Mouse (Mus musculus): Measurements from ENCODE around the gene Rabgap1l. TPM values are rescaled to one million over a fixed set of nuclear protein-coding genes. Genes with fewer than 3 reads are reported as not detected.

The Rabgap1l gene
- polyA plus RNA-seq, 1 experiment from 2014 or later = 25.4 TPM

GRCm38 (mm10) chr1:160755359-160755758 lies 37.7 kb downstream of the Rabgap1l start:
- no peak overlapping the region for H3K27ac ChIP-seq
- no peaks in the 10 kb centered on the region for H3K79me2 ChIP-seq (ENCODE audit: inconsistent target)
- H3K4me3 ChIP-seq (ENCODE audit: inconsistent target) = no peak overlapping the region
- H3K36me3 ChIP-seq (ENCODE audit: inconsistent target) = no peaks in the 10 kb centered on the region

- no peak overlapping the region for H3K27ac ChIP-seq
- H3K36me3 ChIP-seq (ENCODE audit: inconsistent target) = no peaks in the 10 kb centered on the region
- H3K79me2 ChIP-seq (ENCODE audit: inconsistent target) = no peaks in the 10 kb centered on the region
- no peak overlapping the region for H3K4me3 ChIP-seq (ENCODE audit: inconsistent target)
- WGBS (ENCODE audit: missing documents) = 100% methylated on average over 2 of the region's 2 CpGs
Observed at GRCm38 (mm10) chr1:160750629-160751028, 42.4 kb downstream of the Rabgap1l start.

DNA sequence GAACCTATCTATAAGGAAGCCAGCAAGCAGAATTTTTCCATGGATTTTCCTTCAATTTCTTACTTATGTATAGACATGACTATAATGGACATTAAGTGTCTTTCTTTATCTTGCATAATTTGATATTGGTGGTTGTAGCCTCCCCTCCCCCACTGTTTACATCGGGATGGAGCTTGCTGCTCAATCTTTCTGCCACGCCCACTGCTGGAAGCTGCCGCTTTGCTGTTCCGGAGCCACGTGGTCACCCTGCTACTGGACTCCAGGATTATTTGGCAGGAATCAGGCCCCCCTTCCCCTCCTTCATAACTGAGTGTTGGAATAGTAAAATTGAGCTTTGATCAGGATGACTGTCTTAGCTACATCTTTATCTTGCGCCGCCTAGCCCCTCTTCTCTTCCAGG lies 46.2 kb downstream of the Rabgap1l start:
- H3K79me2 ChIP-seq (ENCODE audit: inconsistent target) = no peaks in the 10 kb centered on the region
- no peak overlapping the region for H3K27ac ChIP-seq
- 84% methylated on average over 7 of the region's 7 CpGs for WGBS (ENCODE audit: missing documents)
- no peak overlapping the region for H3K4me3 ChIP-seq (ENCODE audit: inconsistent target)
- no peaks in the 10 kb centered on the region for H3K36me3 ChIP-seq (ENCODE audit: inconsistent target)

- Histone ChIP-seq H3K4me3 (ENCODE audit: inconsistent target) (no peak overlapping the region), H3K36me3 (ENCODE audit: inconsistent target) (no peaks in the 10 kb centered on the region), H3K27ac (no peak overlapping the region), H3K79me2 (ENCODE audit: inconsistent target) (no peaks in the 10 kb centered on the region)
- 74% methylated on average over 5 of the region's 7 CpGs for WGBS (ENCODE audit: missing documents)
Observed at GRCm38 (mm10) chr1:160745238-160745930, 47.6 kb downstream of the Rabgap1l start.

DNA sequence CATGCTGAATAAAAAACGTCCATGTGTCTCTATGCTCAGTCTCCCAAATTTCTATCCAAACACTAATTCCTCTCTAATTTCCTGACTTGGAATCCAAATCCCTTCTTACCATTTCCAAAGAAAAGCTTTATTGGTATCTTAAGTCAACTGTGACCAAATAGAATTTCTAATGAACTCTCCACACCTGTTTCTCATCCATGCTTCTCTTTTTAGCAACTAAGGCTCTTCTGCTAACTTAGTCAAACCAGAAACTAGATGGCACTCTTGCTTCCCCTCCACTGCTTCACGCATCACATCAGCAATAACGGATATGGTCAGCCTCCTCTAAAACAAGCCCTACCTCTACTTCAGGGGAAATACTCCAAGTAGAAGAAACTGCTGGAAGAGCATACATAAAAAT lies 49.0 kb downstream of the Rabgap1l start:
- H3K4me3 ChIP-seq (ENCODE audit: inconsistent target) = no peak overlapping the region
- 53% methylated on average over 3 of the region's 3 CpGs for whole genome bisulfite sequencing (ENCODE audit: missing documents)
- no peaks in the 10 kb centered on the region for H3K79me2 ChIP-seq (ENCODE audit: inconsistent target)
- H3K36me3 ChIP-seq (ENCODE audit: inconsistent target) = no peaks in the 10 kb centered on the region
- no peak overlapping the region for H3K27ac ChIP-seq

DNA sequence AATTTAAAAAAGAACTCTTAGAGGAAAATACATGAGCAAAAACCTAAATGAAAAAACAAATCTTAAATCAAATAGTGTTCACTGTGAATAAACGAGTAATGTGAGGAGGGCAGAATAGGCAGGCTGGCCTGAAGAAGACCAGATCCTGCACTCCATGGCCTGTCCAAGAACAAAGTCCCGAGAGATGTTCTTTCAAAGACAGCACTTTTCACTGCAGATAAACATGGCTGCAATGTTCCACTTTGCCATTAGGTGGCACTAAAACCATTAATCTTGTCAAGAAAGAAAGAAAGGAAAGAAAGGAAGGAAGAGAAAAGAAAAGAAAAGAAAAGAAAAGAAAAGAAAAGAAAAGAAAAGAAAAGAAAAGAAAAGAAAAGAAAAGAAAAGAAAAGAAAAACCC lies 49.8 kb downstream of the Rabgap1l start:
- H3K36me3 ChIP-seq (ENCODE audit: inconsistent target) = no peaks in the 10 kb centered on the region
- no peaks in the 10 kb centered on the region for H3K79me2 ChIP-seq (ENCODE audit: inconsistent target)
- WGBS (ENCODE audit: missing documents) = 15% methylated on average over 2 of the region's 2 CpGs
- no peak overlapping the region for H3K4me3 ChIP-seq (ENCODE audit: inconsistent target)
- no peak overlapping the region for H3K27ac ChIP-seq

DNA sequence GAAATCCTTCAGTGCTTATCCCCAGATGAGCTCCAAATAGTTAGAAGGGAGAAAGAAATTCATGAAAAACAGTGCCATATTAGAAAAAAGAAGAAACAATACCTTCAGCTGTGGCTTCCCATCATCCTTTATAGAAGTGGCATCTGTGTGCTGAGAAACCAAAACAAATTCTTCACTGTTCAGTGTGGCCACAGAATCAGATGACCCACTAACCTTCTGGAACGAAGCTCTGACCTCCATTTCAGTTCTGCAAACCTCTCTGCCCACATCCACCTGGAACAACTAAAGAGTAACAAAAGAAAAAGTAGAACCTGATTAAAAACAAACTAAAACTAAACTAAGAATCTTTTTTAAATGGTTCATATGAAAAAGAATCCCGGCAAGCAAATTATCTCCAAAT lies 52.4 kb downstream of the Rabgap1l start:
- Histone ChIP-seq H3K4me3 (ENCODE audit: inconsistent target) (no peak overlapping the region), H3K27ac (no peak overlapping the region), H3K36me3 (ENCODE audit: inconsistent target) (no peaks in the 10 kb centered on the region), H3K79me2 (ENCODE audit: inconsistent target) (no peaks in the 10 kb centered on the region)
- WGBS (ENCODE audit: missing documents) = 73% methylated on average over 2 of the region's 2 CpGs

GRCm38 (mm10) chr1:160734743-160735142 lies 58.3 kb downstream of the Rabgap1l start:
- no peak overlapping the region for H3K4me3 ChIP-seq (ENCODE audit: inconsistent target)
- 91% methylated on average over 2 of the region's 2 CpGs for WGBS (ENCODE audit: missing documents)
- no peaks in the 10 kb centered on the region for H3K79me2 ChIP-seq (ENCODE audit: inconsistent target)
- H3K36me3 ChIP-seq (ENCODE audit: inconsistent target) = no peaks in the 10 kb centered on the region
- H3K27ac ChIP-seq = no peak overlapping the region

DNA sequence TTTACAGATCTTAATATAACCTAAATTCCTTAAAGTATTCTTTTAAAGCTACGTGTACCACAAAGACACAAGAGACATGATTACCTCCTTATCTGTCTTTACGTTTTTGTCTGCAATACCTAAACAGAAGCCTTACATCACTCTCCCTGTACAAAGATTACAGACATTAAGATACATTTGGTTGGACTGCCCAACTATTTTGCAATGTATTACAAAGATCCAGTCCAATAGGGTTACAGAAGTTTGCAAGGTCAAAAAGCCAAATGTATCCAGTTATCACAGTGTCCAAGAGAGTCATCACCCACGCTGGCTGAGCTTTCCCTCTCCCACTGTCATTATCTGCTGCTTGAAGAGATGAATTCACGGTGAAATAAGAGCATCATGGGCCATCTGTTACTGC lies 63.1 kb downstream of the Rabgap1l start:
- H3K36me3 ChIP-seq (ENCODE audit: inconsistent target) = no peaks in the 10 kb centered on the region
- 99% methylated on average over 4 of the region's 4 CpGs for WGBS (ENCODE audit: missing documents)
- no peak overlapping the region for H3K27ac ChIP-seq
- H3K79me2 ChIP-seq (ENCODE audit: inconsistent target) = no peaks in the 10 kb centered on the region
- H3K4me3 ChIP-seq (ENCODE audit: inconsistent target) = no peak overlapping the region

DNA sequence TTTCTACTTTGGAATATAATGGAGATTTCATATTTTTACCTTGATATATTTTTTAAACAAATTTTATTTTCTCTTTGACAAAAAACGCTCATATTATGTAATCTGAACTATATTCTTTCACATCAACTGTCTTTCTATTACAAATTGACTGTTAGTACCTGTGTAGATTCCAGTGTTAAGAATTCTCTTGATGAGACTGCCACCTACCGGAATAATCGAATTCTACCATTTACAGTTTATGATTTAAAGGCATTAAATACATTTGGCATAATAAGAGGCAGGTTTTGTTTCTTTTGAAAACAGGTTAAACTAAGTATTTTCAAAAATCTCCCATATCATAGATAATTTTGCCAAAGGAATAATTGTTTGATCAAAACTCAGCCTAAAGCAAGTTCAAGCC lies 75.3 kb downstream of the Rabgap1l start:
- no peaks in the 10 kb centered on the region for H3K36me3 ChIP-seq (ENCODE audit: inconsistent target)
- no peaks in the 10 kb centered on the region for H3K79me2 ChIP-seq (ENCODE audit: inconsistent target)
- no peak overlapping the region for H3K4me3 ChIP-seq (ENCODE audit: inconsistent target)
- no peak overlapping the region for H3K27ac ChIP-seq
- 31% methylated on average over 3 of the region's 3 CpGs for WGBS (ENCODE audit: missing documents)

DNA sequence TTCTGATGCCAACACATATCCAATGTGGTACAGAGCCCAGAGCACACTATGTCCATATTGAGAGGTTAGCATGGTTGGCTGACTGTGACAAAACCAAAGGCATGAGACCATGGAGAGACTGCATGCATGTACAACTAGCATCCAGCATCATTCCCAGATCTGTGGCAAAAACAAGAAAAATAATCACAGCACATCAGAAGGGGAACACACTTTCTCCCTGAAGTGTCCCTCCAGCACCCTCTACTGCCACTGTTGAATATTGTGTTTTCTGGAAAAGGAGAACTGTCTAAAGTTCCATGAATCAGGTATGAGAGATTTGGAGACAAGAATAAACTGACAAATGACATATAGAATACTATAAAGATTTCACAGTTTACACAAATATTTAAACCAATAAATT lies 78.3 kb downstream of the Rabgap1l start:
- H3K79me2 ChIP-seq (ENCODE audit: inconsistent target) = no peaks in the 10 kb centered on the region
- no peak overlapping the region for H3K27ac ChIP-seq
- H3K4me3 ChIP-seq (ENCODE audit: inconsistent target) = no peak overlapping the region
- no peaks in the 10 kb centered on the region for H3K36me3 ChIP-seq (ENCODE audit: inconsistent target)

DNA sequence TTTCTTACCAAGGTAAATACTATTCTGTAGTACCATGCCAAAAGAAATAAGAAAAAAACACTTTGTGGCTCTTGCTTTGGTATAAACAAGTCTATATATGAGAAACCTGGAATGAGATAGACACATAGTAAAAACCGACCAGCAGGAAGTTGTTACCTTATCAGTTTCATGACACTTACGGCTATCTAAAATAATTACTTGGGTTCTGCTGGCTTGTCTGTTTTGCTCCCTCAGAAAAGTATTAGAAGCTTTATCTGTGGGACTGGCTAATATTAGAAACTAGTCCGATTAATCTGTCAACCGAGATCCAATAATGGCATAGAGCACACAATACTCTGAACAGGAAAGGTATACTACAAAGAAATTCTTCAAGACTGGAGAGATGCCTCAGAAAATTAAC lies 79.1 kb downstream of the Rabgap1l start:
- WGBS (ENCODE audit: missing documents) = 87% methylated on average over 4 of the region's 4 CpGs
- H3K4me3 ChIP-seq (ENCODE audit: inconsistent target) = no peak overlapping the region
- H3K36me3 ChIP-seq (ENCODE audit: inconsistent target) = no peaks in the 10 kb centered on the region
- no peak overlapping the region for H3K27ac ChIP-seq
- H3K79me2 ChIP-seq (ENCODE audit: inconsistent target) = no peaks in the 10 kb centered on the region

- no peaks in the 10 kb centered on the region for H3K36me3 ChIP-seq (ENCODE audit: inconsistent target)
- no peaks in the 10 kb centered on the region for H3K79me2 ChIP-seq (ENCODE audit: inconsistent target)
- no peak overlapping the region for H3K4me3 ChIP-seq (ENCODE audit: inconsistent target)
- H3K27ac ChIP-seq = no peak overlapping the region
- 88% methylated on average over 1 of the region's 1 CpGs for WGBS (ENCODE audit: missing documents)
Observed at GRCm38 (mm10) chr1:160713383-160713782, 79.6 kb downstream of the Rabgap1l start.

DNA sequence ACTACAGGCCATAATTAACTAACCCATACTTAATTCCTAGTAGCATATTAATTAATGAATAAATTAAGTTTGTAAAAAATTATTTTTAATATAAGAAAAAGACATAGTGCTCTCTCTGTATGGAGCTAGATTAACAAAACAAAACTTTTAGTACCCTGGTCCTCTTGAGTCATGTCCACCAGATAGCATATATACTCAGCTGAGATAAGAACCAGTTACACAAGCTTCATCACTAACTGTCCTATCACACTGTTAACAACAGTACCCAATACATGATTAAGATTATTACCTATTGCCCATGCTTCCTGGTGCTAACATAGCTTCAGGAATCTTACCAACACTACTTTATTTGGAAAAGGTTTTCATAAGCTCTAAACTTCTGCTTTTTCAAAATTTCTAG lies 82.5 kb downstream of the Rabgap1l start:
- no peak overlapping the region for H3K4me3 ChIP-seq (ENCODE audit: inconsistent target)
- H3K36me3 ChIP-seq (ENCODE audit: inconsistent target) = no peaks in the 10 kb centered on the region
- H3K27ac ChIP-seq = no peak overlapping the region
- H3K79me2 ChIP-seq (ENCODE audit: inconsistent target) = no peaks in the 10 kb centered on the region

GRCm38 (mm10) chr1:160704596-160704995 lies 88.4 kb downstream of the Rabgap1l start:
- 78% methylated on average over 2 of the region's 2 CpGs for whole genome bisulfite sequencing (ENCODE audit: missing documents)
- no peak overlapping the region for H3K4me3 ChIP-seq (ENCODE audit: inconsistent target)
- no peaks in the 10 kb centered on the region for H3K36me3 ChIP-seq (ENCODE audit: inconsistent target)
- no peak overlapping the region for H3K27ac ChIP-seq
- no peaks in the 10 kb centered on the region for H3K79me2 ChIP-seq (ENCODE audit: inconsistent target)

- H3K4me3 ChIP-seq (ENCODE audit: inconsistent target) = no peak overlapping the region
- WGBS (ENCODE audit: missing documents) = 99% methylated on average over 6 of the region's 6 CpGs
- no peaks in the 10 kb centered on the region for H3K79me2 ChIP-seq (ENCODE audit: inconsistent target)
- H3K36me3 ChIP-seq (ENCODE audit: inconsistent target) = no peaks in the 10 kb centered on the region
- H3K27ac ChIP-seq = no peak overlapping the region
Observed at GRCm38 (mm10) chr1:160703813-160704212, 89.2 kb downstream of the Rabgap1l start.
